Mouse (Mus musculus) layer of hippocampus, adult 2 months (tissue): ENCODE data around the gene Sptb. TPM values are rescaled to one million over a fixed set of nuclear protein-coding genes. Genes with fewer than 3 reads are reported as not detected.

ENCODE experiments used
- DNase-seq, 2 experiments: peaks; one replicate each; pipeline ENCODE4 v3.0.0; 2022; ENCODE audit warnings: low spot score in 2 of 2
- H3K27ac ChIP-seq: fragments of 200-600 bp; 2 replicates; pipeline ENCODE4 v1.8.1; 2022
- H3K4me3 ChIP-seq: fragments of 200-600 bp; 2 replicates; pipeline ENCODE4 v1.8.1; 2022; ENCODE audit warnings: mild to moderate bottlenecking
- CTCF ChIP-seq: fragments of 200-600 bp; conservative IDR thresholded peaks from 2 replicates; pipeline ENCODE4 v1.8.1; 2022; ENCODE audit warnings: antibody characterized with exemption, mild to moderate bottlenecking, moderate library complexity
- total RNA-seq, 2 experiments: library from RNA; stranded (reverse); gene quantifications; 2 replicates each; pipeline ENCODE4 v1.2.3; 2021

Gene Sptb
- total RNA-seq, 2 experiments from 2014 or later = 134 TPM

GRCm38 (mm10) chr12:76594556-76594955 lies 115.8 kb downstream of the Sptb start:
- Histone ChIP-seq H3K4me3 (no peak overlapping the region), H3K27ac (peak overlapping the region; percentile 86)
- TF ChIP-seq CTCF = no peak
- no peak for DNase-seq

GRCm38 (mm10) chr12:76593839-76594322 lies 116.5 kb downstream of the Sptb start:
- H3K4me3 ChIP-seq = no peak overlapping the region
- TF ChIP-seq CTCF = no peak
- DNase-seq = peak; percentile 68 to 78
- peak overlapping the region; percentile 86 for H3K27ac ChIP-seq

GRCm38 (mm10) chr12:76593254-76593653 lies 117.1 kb downstream of the Sptb start:
- Histone ChIP-seq H3K27ac (peak overlapping the region; percentile 86; the same call in 1 of the 2 replicates), H3K4me3 (no peak overlapping the region)
- TF ChIP-seq CTCF = no peak
- no peak for DNase-seq

- no peak overlapping the region for H3K4me3 ChIP-seq
- peak in 1 of 2 experiments; percentile 61 for DNase-seq
Measured at GRCm38 (mm10) chr12:76592213-76592612, 118.1 kb downstream of the Sptb start.

GRCm38 (mm10) chr12:76591037-76591436 lies 119.3 kb downstream of the Sptb start:
- DNase-seq = no peak
- no peak for TF ChIP-seq CTCF
- Histone ChIP-seq H3K4me3 (no peak overlapping the region), H3K27ac (no peak overlapping the region)

More at GRCm38 (mm10) chr12:76592213-76592612, 118.1 kb downstream of the Sptb start:
- TF ChIP-seq CTCF = peak; percentile 87
- no peak overlapping the region; the same call in 1 of the 2 replicates for H3K27ac ChIP-seq

- no peak overlapping the region for H3K27ac ChIP-seq
- DNase-seq = no peak
- no peak for TF ChIP-seq CTCF
- H3K4me3 ChIP-seq = no peak overlapping the region
Measured at GRCm38 (mm10) chr12:76589531-76589930, 120.8 kb downstream of the Sptb start.

- Histone ChIP-seq H3K27ac (no peak overlapping the region), H3K4me3 (no peak overlapping the region)
- no peak for DNase-seq
- TF ChIP-seq CTCF = no peak
Measured at GRCm38 (mm10) chr12:76587357-76587756, 123.0 kb downstream of the Sptb start.

GRCm38 (mm10) chr12:76585028-76585427 lies 125.3 kb downstream of the Sptb start:
- Histone ChIP-seq H3K27ac (no peak overlapping the region), H3K4me3 (no peak overlapping the region)
- DNase-seq = no peak
- peak; percentile 59 for TF ChIP-seq CTCF

GRCm38 (mm10) chr12:76583454-76583853 lies 126.9 kb downstream of the Sptb start:
- Histone ChIP-seq H3K27ac (peak overlapping the region; percentile 64; the same call in 1 of the 2 replicates), H3K4me3 (no peak overlapping the region)
- DNase-seq = no peak
- no peak for TF ChIP-seq CTCF

GRCm38 (mm10) chr12:76582841-76583240 lies 127.5 kb downstream of the Sptb start:
- Histone ChIP-seq H3K4me3 (no peak overlapping the region), H3K27ac (peak overlapping the region; percentile 64)
- no peak for TF ChIP-seq CTCF
- DNase-seq = no peak

GRCm38 (mm10) chr12:76582139-76582538 lies 128.2 kb downstream of the Sptb start:
- H3K4me3 ChIP-seq = no peak overlapping the region
- DNase-seq = no peak
- H3K27ac ChIP-seq = peak overlapping the region; percentile 64
- no peak for TF ChIP-seq CTCF

GRCm38 (mm10) chr12:76579806-76580205 lies 130.5 kb downstream of the Sptb start:
- DNase-seq = no peak
- H3K4me3 ChIP-seq = no peak overlapping the region
- TF ChIP-seq CTCF = no peak

GRCm38 (mm10) chr12:76578465-76578864 lies 131.9 kb downstream of the Sptb start:
- Histone ChIP-seq H3K4me3 (no peak overlapping the region), H3K27ac (no peak overlapping the region)
- TF ChIP-seq CTCF = no peak
- no peak for DNase-seq

More at GRCm38 (mm10) chr12:76579806-76580205, 130.5 kb downstream of the Sptb start:
- H3K27ac ChIP-seq = no peak overlapping the region

GRCm38 (mm10) chr12:76577858-76578257 lies 132.5 kb downstream of the Sptb start:
- Histone ChIP-seq H3K27ac (no peak overlapping the region), H3K4me3 (no peak overlapping the region)
- no peak for DNase-seq
- no peak for TF ChIP-seq CTCF
